Mouse (Mus musculus) MEL (cell line): ENCODE results near the gene Lpar3.

Experiments used
- CTCF ChIP-seq, 3 experiments: IDR thresholded peaks in 2 of 3; conservative IDR thresholded peaks in 1 of 3; 2 replicates each; pipeline ENCODE4 v1.5.1; 2011 to 2012; ENCODE audit warnings: low read length in 3 of 3, low read depth in 2 of 3, mild to moderate bottlenecking in 2 of 3, improper control_type of control experiment in 1 of 3, inconsistent platforms in 1 of 3, mixed read lengths in 1 of 3, moderate library complexity in 1 of 3; ENCODE audit not compliant: control insufficient read depth in 1 of 3, insufficient read depth in 1 of 3, poor library complexity in 1 of 3, severe bottlenecking in 1 of 3
- E2F4 ChIP-seq: IDR thresholded peaks from 2 replicates; pipeline ENCODE4 v1.6.1; 2011; ENCODE audit warnings: low read depth, low read length, improper control_type of control experiment, borderline replicate concordance
- ELF1 ChIP-seq: IDR thresholded peaks from 2 replicates; pipeline ENCODE4 v1.6.1; 2014; ENCODE audit warnings: low read depth, mild to moderate bottlenecking, inconsistent platforms, low read length, improper control_type of control experiment, moderate library complexity
- EP300 ChIP-seq, 2 experiments: IDR thresholded peaks; 2 replicates each; pipeline ENCODE4 v1.6.1; 2011; ENCODE audit warnings: improper control_type of control experiment in 2 of 2, low read length in 2 of 2, low read depth in 1 of 2, mild to moderate bottlenecking in 1 of 2
- GATA1 ChIP-seq: IDR thresholded peaks from 2 replicates; pipeline ENCODE4 v1.6.1; 2011; ENCODE audit warnings: low read depth, low read length, improper control_type of control experiment
- JUND ChIP-seq: IDR thresholded peaks from 2 replicates; pipeline ENCODE4 v1.6.1; 2011; ENCODE audit warnings: low read depth, mild to moderate bottlenecking, improper control_type of control experiment, low read length
- NELFE ChIP-seq: IDR thresholded peaks from 2 replicates; pipeline ENCODE4 v1.6.1; 2011; ENCODE audit warnings: low read depth, low read length, improper control_type of control experiment
- POLR2A ChIP-seq, 2 experiments: IDR thresholded peaks; 2 replicates each; pipeline ENCODE4 v1.6.1; 2011 to 2012; ENCODE audit warnings: low read length in 2 of 2, mild to moderate bottlenecking in 2 of 2, control low read depth in 1 of 2, improper control_type of control experiment in 1 of 2, low read depth in 1 of 2, moderate library complexity in 1 of 2; ENCODE audit not compliant: control insufficient read depth in 1 of 2, insufficient read depth in 1 of 2, poor library complexity in 1 of 2
- UBTF ChIP-seq: IDR thresholded peaks from 2 replicates; pipeline ENCODE4 v1.6.1; 2012; ENCODE audit warnings: low read depth, mild to moderate bottlenecking, inconsistent platforms, low read length, improper control_type of control experiment, moderate library complexity, borderline replicate concordance; ENCODE audit not compliant: insufficient read depth
- USF1 ChIP-seq: IDR thresholded peaks from 2 replicates; pipeline ENCODE4 v1.6.1; 2014; ENCODE audit warnings: low read depth, mild to moderate bottlenecking, inconsistent platforms, low read length, improper control_type of control experiment, moderate library complexity
- ZC3H11A ChIP-seq: IDR thresholded peaks from 2 replicates; pipeline ENCODE4 v1.6.1; 2012; ENCODE audit warnings: low read depth, mild to moderate bottlenecking, inconsistent platforms, low read length, improper control_type of control experiment

GRCm38 (mm10) chr3:146184992-146185657, 35.6 kb upstream of the Lpar3 start:
- peak; percentile 71 for TF ChIP-seq ZC3H11A
- no peak for TF ChIP-seq GATA1
- peak; percentile 84 to 97 (median 94) for TF ChIP-seq CTCF (IDR thresholded peaks at IDR 0.05 in 2 of 3, conservative IDR thresholded peaks at IDR 0.05 in 1 of 3; ENCODE audit: control insufficient read depth in 1 of 3, insufficient read depth in 1 of 3, low read depth in 2 of 3, low read length in 3 of 3, poor library complexity in 1 of 3, severe bottlenecking in 1 of 3)
- no peak for TF ChIP-seq ELF1
- no peak for TF ChIP-seq USF1
- no peak for TF ChIP-seq UBTF
- no peak for TF ChIP-seq NELFE
- TF ChIP-seq POLR2A (IDR thresholded peaks at IDR 0.05; ENCODE audit: control insufficient read depth in 1 of 2, insufficient read depth in 1 of 2, low read depth in 1 of 2, low read length in 2 of 2, poor library complexity in 1 of 2) = no peak
- TF ChIP-seq EP300 (IDR thresholded peaks at IDR 0.05; ENCODE audit: low read depth in 1 of 2, low read length in 2 of 2) = no peak
- TF ChIP-seq E2F4 = no peak
- no peak for TF ChIP-seq JUND
